Mouse (Mus musculus): ENCODE measurements around the gene Scyl2. TPM values are rescaled to one million over a fixed set of nuclear protein-coding genes. Genes with fewer than 3 reads are reported as not detected.

The Scyl2 gene
- polyA plus RNA-seq, 1 experiment: 58.2 TPM

DNA sequence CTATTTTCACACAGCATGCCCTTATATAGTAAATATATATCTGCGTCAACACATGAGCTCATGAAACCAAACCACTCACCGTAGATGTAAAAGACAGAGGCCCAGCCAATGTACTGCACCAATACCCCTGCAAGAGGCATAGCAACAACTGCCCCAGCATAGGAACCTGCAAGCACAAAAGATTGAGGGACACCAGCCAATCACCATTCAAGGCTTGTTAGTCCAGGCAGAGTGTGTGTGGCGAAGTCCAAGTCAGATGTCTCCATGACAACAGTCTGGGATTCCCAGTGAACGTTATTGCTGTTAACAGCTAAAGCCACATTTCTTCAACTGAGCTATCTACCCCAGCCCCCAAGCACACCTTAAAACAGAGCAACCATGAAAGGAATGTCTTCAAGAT is 93.3 kb downstream of the Scyl2 start:
- no peaks in the 10 kb centered on the region for H3K36me3 ChIP-seq (ENCODE audit: control insufficient read depth, insufficient read depth, low read length, poor library complexity, severe bottlenecking)
- H3K4me3 ChIP-seq (ENCODE audit: low read depth, low read length): no peak overlapping the region
- no peak for TF ChIP-seq EP300 (IDR thresholded peaks at IDR 0.05; ENCODE audit: insufficient read depth, low read depth, low read length)
- TF ChIP-seq POLR2A (IDR thresholded peaks at IDR 0.05; ENCODE audit: insufficient read depth, low read length): no peak
- TF ChIP-seq CTCF (IDR thresholded peaks at IDR 0.05; ENCODE audit: low read depth, low read length): no peak
- no peaks in the 10 kb centered on the region for H3K4me1 ChIP-seq (ENCODE audit: control insufficient read depth, insufficient read depth, low read length)
- H3K9me3 ChIP-seq (replicated peaks; ENCODE audit: control insufficient read depth, insufficient read depth, low read length, poor library complexity, severe bottlenecking): no peaks in the 10 kb centered on the region
- no peak overlapping the region for H3K9ac ChIP-seq (ENCODE audit: low read depth, poor library complexity, severe bottlenecking)
- H3K27ac ChIP-seq (ENCODE audit: insufficient read depth, low read length): no peak overlapping the region
- H3K27me3 ChIP-seq (ENCODE audit: control insufficient read depth, insufficient read depth, low read length, poor library complexity, severe bottlenecking): no peaks in the 10 kb centered on the region

DNA sequence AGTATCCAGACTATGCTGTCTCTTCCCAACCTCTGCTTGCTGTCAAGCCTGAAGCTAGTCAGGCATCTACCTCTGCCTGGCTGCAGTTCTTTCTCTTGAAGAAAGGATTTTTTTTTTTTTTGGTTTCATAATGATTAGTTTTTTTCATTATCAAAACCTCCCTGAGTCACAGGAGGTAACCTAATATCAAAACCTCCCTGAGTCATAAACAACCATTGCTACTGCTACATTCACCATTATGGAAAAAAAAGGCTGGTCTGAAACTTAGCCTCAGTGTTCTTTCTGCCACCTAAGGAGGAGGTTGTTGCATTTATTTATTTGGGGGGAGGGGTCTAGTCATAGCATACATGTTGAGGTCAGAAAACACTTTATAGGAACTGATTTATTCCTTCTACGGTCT is 96.2 kb downstream of the Scyl2 start:
- H3K9me3 ChIP-seq (replicated peaks; ENCODE audit: control insufficient read depth, insufficient read depth, low read length, poor library complexity, severe bottlenecking): no peaks in the 10 kb centered on the region
- H3K27me3 ChIP-seq (ENCODE audit: control insufficient read depth, insufficient read depth, low read length, poor library complexity, severe bottlenecking): no peaks in the 10 kb centered on the region
- H3K4me1 ChIP-seq (ENCODE audit: control insufficient read depth, insufficient read depth, low read length): no peaks in the 10 kb centered on the region
- no peaks in the 10 kb centered on the region for H3K36me3 ChIP-seq (ENCODE audit: control insufficient read depth, insufficient read depth, low read length, poor library complexity, severe bottlenecking)
- no peak overlapping the region for H3K9ac ChIP-seq (ENCODE audit: low read depth, poor library complexity, severe bottlenecking)
- TF ChIP-seq CTCF (IDR thresholded peaks at IDR 0.05; ENCODE audit: low read depth, low read length) (no peak), POLR2A (IDR thresholded peaks at IDR 0.05; ENCODE audit: insufficient read depth, low read length) (no peak), EP300 (IDR thresholded peaks at IDR 0.05; ENCODE audit: insufficient read depth, low read depth, low read length) (no peak)
- H3K27ac ChIP-seq (ENCODE audit: insufficient read depth, low read length): no peak overlapping the region
- no peak overlapping the region for H3K4me3 ChIP-seq (ENCODE audit: low read depth, low read length)

Other genes starting within 250 kb of the Scyl2 start
- gene Gas2l3, start 242.3 kb downstream of the Scyl2 start, polyA plus RNA-seq (2011; ENCODE audit: insufficient read depth, insufficient read length, low read depth, missing spikeins): 62.7 and 65.0 TPM in 2 replicates
- gene Nr1h4, start 152.7 kb downstream of the Scyl2 start, polyA plus RNA-seq (2011; ENCODE audit: insufficient read depth, insufficient read length, low read depth, missing spikeins): not detected in 2 replicates
- gene Slc17a8, start 65.0 kb downstream of the Scyl2 start, polyA plus RNA-seq (2011; ENCODE audit: insufficient read depth, insufficient read length, low read depth, missing spikeins): not detected in 2 replicates
- gene Actr6, start 46.0 kb upstream of the Scyl2 start, polyA plus RNA-seq (2011; ENCODE audit: insufficient read depth, insufficient read length, low read depth, missing spikeins): 32.8 and 40.7 TPM in 2 replicates
- gene Uhrf1bp1l, start 58.7 kb upstream of the Scyl2 start, polyA plus RNA-seq (2011; ENCODE audit: insufficient read depth, insufficient read length, low read depth, missing spikeins): 39.9 and 43.5 TPM in 2 replicates
- gene Anks1b, start 187.2 kb upstream of the Scyl2 start, polyA plus RNA-seq (2011; ENCODE audit: insufficient read depth, insufficient read length, low read depth, missing spikeins): 2.3 and 4.1 TPM in 2 replicates

Measured in ES-Bruce4 (cell line).